Mouse (Mus musculus): ENCODE measurements around the gene Wdr34. TPM values are rescaled to one million over a fixed set of nuclear protein-coding genes. Genes with fewer than 3 reads are reported as not detected.

The Wdr34 gene
- polyA plus RNA-seq, 1 experiment from 2014 or later, result 59.6 TPM

DNA sequence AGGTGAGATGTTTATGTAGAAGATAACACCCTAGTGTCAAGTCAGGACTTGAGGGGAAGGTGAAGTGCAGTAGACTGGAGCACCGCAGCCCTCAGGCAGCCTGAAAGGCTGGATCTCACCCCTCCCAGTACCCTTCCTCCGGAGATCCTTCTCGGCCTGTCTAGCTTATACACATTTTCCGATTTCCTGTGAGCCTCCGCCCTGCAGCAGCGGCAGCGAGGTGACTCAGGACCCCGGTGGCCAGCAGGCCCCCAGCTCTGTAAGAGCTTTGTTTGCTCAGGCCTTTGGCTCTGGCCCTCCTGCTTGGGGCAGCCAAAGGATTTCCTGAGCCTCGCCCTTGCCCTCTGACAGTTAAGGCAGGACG is 29.6 kb upstream of the Wdr34 start:
- Histone ChIP-seq H3K27ac (peak overlapping the region; percentile 39; the same call in 1 of the 2 replicates), H3K4me3 (replicated peaks) (no peak overlapping the region; the same call in 1 of the 2 replicates), H3K9ac (replicated peaks) (peak overlapping the region; percentile 19; the same call in 1 of the 2 replicates), H3K4me2 (replicated peaks) (peak overlapping the region; percentile 91), H3K27me3 (no peaks in the 10 kb centered on the region), H3K36me3 (peaks cover 6% of the 10 kb centered on the region; the same call in 1 of the 2 replicates), H3K9me3 (no peaks in the 10 kb centered on the region), H3K4me1 (replicated peaks) (peaks cover 17% of the 10 kb centered on the region)
- WGBS, result 27% methylated on average over 10 of the region's 10 CpGs
- ATAC-seq, result no peak

- Histone ChIP-seq H3K4me3 (replicated peaks) (peak within 1 kb of the TSS; percentile 46), H3K36me3 (peaks cover 11% of the 10 kb centered on the region), H3K9ac (replicated peaks) (peak within 1 kb of the TSS; percentile 49; the same call in 1 of the 2 replicates), H3K27ac (peak within 1 kb of the TSS; percentile 39; the same call in 1 of the 2 replicates), H3K9me3 (no peaks in the 10 kb centered on the region), H3K4me2 (replicated peaks) (peak within 1 kb of the TSS; percentile 91), H3K4me1 (replicated peaks) (peaks cover 17% of the 10 kb centered on the region), H3K27me3 (no peaks in the 10 kb centered on the region)
- ATAC-seq, result peak; percentile 82
- under 1% methylated on average over 53 of the region's 53 CpGs for WGBS
These were observed 29.0 kb upstream of the Wdr34 start, which contains the start of gene Pkn3 for GRCm38 (mm10) chr2:30077502-30078348. TSS of gene Pkn3 (plus strand) at chr2:30077684.

- H3K4me1 ChIP-seq (replicated peaks), result peaks cover 17% of the 10 kb centered on the region
- H3K4me3 ChIP-seq (replicated peaks), result no peak overlapping the region
- no peak overlapping the region; the same call in 1 of the 2 replicates for H3K9ac ChIP-seq (replicated peaks)
- H3K36me3 ChIP-seq, result peaks cover 17% of the 10 kb centered on the region
- no peaks in the 10 kb centered on the region for H3K9me3 ChIP-seq
- 75% methylated on average over 6 of the region's 6 CpGs for WGBS
- H3K4me2 ChIP-seq (replicated peaks), result peak overlapping the region; percentile 91
- no peak overlapping the region for H3K27ac ChIP-seq
- no peaks in the 10 kb centered on the region for H3K27me3 ChIP-seq
- ATAC-seq, result peak; percentile 32
These were observed 28.3 kb upstream of the Wdr34 start for GRCm38 (mm10) chr2:30076959-30077358.

DNA sequence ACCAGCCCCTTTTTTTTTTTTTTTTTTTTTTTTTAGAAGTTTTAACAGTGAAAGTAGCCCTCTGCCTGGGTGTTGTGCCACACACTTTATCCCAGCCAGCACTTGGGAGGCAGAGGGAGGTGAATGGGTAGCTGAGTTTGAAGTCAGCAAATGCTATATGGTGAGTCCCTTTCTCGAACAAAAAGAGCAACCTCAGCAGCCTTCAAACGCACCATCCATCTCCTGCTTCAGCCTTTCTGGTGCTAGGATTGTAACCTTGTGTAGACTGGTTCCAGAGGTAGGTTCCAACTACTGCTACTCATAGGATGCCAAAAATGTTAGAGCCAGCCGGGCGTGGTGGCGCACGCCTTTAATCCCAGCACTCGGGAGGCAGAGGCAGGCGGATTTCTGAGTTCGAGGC is 27.8 kb upstream of the Wdr34 start:
- H3K9ac ChIP-seq (replicated peaks), result no peak overlapping the region

DNA sequence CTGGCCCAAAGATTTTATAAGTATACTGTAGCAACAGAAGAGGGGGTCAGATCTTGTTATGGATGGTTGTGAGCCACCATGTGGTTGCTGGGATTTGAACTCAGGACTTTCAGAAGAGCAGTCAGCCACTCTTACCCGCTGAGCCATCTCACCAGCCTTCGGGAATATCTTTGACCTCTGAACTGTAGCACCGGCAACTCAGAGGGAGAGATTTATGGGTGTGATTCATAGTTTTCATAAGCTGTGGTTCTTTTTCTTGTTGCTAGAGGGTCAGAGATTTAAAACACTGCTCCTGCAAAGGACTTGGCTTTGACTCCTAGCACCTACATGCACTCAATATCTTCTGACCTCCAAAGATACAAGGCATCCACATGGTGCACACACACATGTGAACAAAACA is 26.9 kb upstream of the Wdr34 start:
- ATAC-seq, result no peak
- Histone ChIP-seq H3K27me3 (no peaks in the 10 kb centered on the region), H3K36me3 (peaks cover 20% of the 10 kb centered on the region), H3K27ac (no peak overlapping the region), H3K9ac (replicated peaks) (no peak overlapping the region), H3K4me1 (replicated peaks) (peaks cover 17% of the 10 kb centered on the region), H3K4me3 (replicated peaks) (no peak overlapping the region), H3K4me2 (replicated peaks) (no peak overlapping the region), H3K9me3 (no peaks in the 10 kb centered on the region)
- 84% methylated on average over 3 of the region's 3 CpGs for WGBS

More for the DNA sequence above, 27.8 kb upstream of the Wdr34 start:
- Histone ChIP-seq H3K36me3 (peaks cover 19% of the 10 kb centered on the region), H3K27me3 (no peaks in the 10 kb centered on the region), H3K9me3 (no peaks in the 10 kb centered on the region), H3K27ac (no peak overlapping the region), H3K4me1 (replicated peaks) (peaks cover 17% of the 10 kb centered on the region), H3K4me2 (replicated peaks) (no peak overlapping the region), H3K4me3 (replicated peaks) (no peak overlapping the region)
- WGBS, result 94% methylated on average over 9 of the region's 9 CpGs
- no peak for ATAC-seq

- Histone ChIP-seq H3K36me3 (peaks cover 42% of the 10 kb centered on the region), H3K4me3 (replicated peaks) (no peak overlapping the region), H3K27ac (no peak overlapping the region), H3K4me1 (replicated peaks) (peaks cover 22% of the 10 kb centered on the region), H3K9ac (replicated peaks) (no peak overlapping the region), H3K9me3 (no peaks in the 10 kb centered on the region), H3K4me2 (replicated peaks) (no peak overlapping the region), H3K27me3 (no peaks in the 10 kb centered on the region)
- ATAC-seq, result no peak
- WGBS, result 76% methylated on average over 3 of the region's 3 CpGs
These were observed 24.6 kb upstream of the Wdr34 start for GRCm38 (mm10) chr2:30073285-30073684.

- no peaks in the 10 kb centered on the region for H3K9me3 ChIP-seq
- peaks cover 42% of the 10 kb centered on the region for H3K36me3 ChIP-seq
- peaks cover 22% of the 10 kb centered on the region for H3K4me1 ChIP-seq (replicated peaks)
- no peak overlapping the region for H3K9ac ChIP-seq (replicated peaks)
- H3K4me3 ChIP-seq (replicated peaks), result no peak overlapping the region
- no peaks in the 10 kb centered on the region for H3K27me3 ChIP-seq
- no peak overlapping the region for H3K27ac ChIP-seq
- WGBS, result 78% methylated on average over 7 of the region's 7 CpGs
- H3K4me2 ChIP-seq (replicated peaks), result no peak overlapping the region
- ATAC-seq, result no peak
These were observed 24.2 kb upstream of the Wdr34 start for GRCm38 (mm10) chr2:30072875-30073274.

GRCm38 (mm10) chr2:30067962-30068361 is 19.3 kb upstream of the Wdr34 start:
- no peaks in the 10 kb centered on the region for H3K9me3 ChIP-seq
- H3K27me3 ChIP-seq, result no peaks in the 10 kb centered on the region
- H3K36me3 ChIP-seq, result peaks cover 33% of the 10 kb centered on the region
- ATAC-seq, result no peak
- 29% methylated on average over 7 of the region's 7 CpGs for WGBS
- no peak overlapping the region for H3K27ac ChIP-seq
- H3K9ac ChIP-seq (replicated peaks), result peak overlapping the region; percentile 99
- peak overlapping the region; percentile 99 for H3K4me3 ChIP-seq (replicated peaks)
- peaks cover 35% of the 10 kb centered on the region for H3K4me1 ChIP-seq (replicated peaks)
- peak overlapping the region; percentile 59 for H3K4me2 ChIP-seq (replicated peaks)

DNA sequence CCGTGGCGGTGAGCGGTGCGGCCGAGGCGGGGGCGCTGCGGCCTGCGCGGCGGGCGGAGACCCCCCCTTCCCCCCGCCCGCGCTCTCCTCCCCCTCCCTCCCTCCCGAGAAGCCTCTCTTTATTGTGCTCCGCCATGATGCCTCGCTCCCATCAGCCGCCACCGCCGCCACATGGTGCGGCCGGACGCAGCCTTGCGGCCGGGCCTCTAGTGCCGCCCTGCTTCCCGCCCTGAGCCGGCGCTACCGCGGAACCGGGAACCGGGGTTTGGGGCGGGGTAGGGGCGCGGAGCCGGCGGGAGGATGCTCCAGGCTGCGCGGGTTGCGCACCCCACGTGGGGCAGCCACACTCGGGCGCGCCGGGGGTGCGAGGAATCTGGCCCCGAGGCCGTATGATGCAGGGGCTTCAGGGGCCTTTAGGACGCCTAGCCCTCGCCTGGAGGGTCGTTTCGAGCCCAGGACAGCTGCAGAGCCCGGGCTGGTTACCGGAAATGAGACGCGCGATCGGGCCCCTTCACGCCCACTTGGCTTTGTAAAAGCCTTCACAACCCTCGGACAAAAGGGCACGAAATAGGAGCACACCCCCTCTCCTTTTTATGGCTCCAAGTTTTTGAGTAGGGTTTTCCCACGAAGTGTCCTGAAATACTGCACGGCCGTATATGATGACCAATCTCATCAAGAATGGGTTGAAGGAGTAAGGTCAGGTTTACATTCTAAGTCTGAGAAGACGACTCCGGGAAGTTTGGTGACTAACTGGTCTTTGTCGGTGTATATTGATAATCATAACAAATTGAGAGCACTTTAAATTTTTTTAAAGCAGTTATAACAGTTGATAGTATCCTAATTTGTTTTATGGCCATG is 18.6 kb upstream of the Wdr34 start:
- Histone ChIP-seq H3K9me3 (no peaks in the 10 kb centered on the region), H3K4me2 (replicated peaks) (peak overlapping the region; percentile 59), H3K36me3 (peaks cover 26% of the 10 kb centered on the region), H3K4me1 (replicated peaks) (peaks cover 41% of the 10 kb centered on the region), H3K27me3 (no peaks in the 10 kb centered on the region), H3K4me3 (replicated peaks) (peak overlapping the region; percentile 99), H3K27ac (peak overlapping the region; percentile 100), H3K9ac (replicated peaks) (peak overlapping the region; percentile 99)
- under 1% methylated on average over 44 of the region's 69 CpGs for WGBS
- peak; percentile 53 for ATAC-seq

DNA sequence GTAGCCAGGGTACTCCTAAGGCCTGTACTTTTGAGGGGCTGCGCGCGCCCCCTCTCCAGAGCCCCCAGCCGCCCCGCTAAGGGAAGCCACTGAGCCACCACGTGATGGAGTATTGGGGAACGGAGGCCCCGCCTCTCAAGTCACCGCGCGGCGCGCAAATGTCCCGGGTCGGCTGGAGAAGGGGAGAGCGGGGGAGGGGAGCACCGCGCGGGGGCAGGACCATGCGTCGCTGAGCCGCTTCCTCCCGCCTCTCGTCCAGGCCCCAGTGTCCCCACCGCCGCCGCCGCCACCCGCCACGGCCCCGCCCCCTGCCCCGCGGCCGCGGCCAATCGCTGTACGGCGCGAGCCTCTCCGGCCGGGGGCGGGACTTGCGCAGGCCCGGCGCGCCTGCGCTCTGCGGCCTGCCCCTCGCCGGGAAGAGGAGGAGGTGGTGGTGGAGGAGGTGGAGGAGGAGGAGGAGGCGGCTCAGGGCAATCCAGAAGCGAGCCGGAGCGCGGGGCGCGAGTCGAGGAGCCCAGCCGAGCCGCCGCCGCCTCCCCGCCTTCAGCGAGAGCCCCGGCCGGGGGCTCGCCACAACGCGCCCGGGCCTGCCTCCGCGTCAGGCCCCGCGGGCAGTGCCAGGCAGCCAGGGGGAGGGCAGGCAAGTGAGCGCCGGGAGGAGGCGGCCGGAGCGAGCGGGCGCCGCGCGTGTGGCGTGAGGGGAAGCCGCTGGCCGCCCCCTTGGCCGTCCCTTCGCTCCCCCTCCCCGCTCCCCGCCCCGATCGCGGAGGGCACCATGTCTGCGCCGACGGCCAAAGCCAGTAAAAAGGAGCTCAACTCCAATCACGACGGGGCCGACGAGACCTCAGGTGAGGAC is 17.6 kb upstream of the Wdr34 start:
- Histone ChIP-seq H3K4me1 (replicated peaks) (peaks cover 51% of the 10 kb centered on the region), H3K9me3 (no peaks in the 10 kb centered on the region), H3K36me3 (peaks cover 23% of the 10 kb centered on the region), H3K27me3 (no peaks in the 10 kb centered on the region), H3K4me3 (replicated peaks) (peak overlapping the region; percentile 99), H3K9ac (replicated peaks) (peak overlapping the region; percentile 99), H3K4me2 (replicated peaks) (peak overlapping the region; percentile 59), H3K27ac (peak overlapping the region; percentile 100)
- WGBS, result under 1% methylated on average over 38 of the region's 101 CpGs
- ATAC-seq, result peak; percentile 95

- whole genome bisulfite sequencing, result 41% methylated on average over 3 of the region's 3 CpGs
- Histone ChIP-seq H3K9ac (replicated peaks) (no peak overlapping the region), H3K36me3 (peaks cover 8% of the 10 kb centered on the region), H3K27ac (no peak overlapping the region), H3K4me3 (replicated peaks) (peak overlapping the region; percentile 48; the same call in 1 of the 2 replicates), H3K4me2 (replicated peaks) (peak overlapping the region; percentile 72), H3K4me1 (replicated peaks) (peaks cover 51% of the 10 kb centered on the region), H3K27me3 (no peaks in the 10 kb centered on the region), H3K9me3 (no peaks in the 10 kb centered on the region)
- ATAC-seq, result no peak
These were observed 15.6 kb upstream of the Wdr34 start for GRCm38 (mm10) chr2:30064298-30064697.
